Mouse (Mus musculus) bone marrow macrophage, adult 2 months (primary cell): Measurements from ENCODE around the gene Rbm6.

ENCODE experiments used
- CTCF ChIP-seq: IDR thresholded peaks from 2 replicates; pipeline ENCODE4 v1.5.1; 2012; ENCODE audit warnings: low read depth, mild to moderate bottlenecking, low read length, moderate library complexity
- POLR2A ChIP-seq: IDR thresholded peaks from 2 replicates; pipeline ENCODE4 v1.6.1; 2012; ENCODE audit warnings: mild to moderate bottlenecking, low read depth, low read length, borderline replicate concordance

GRCm38 (mm10) chr9:107858343-107858742 lies 14.7 kb downstream of the Rbm6 start:
- TF ChIP-seq POLR2A (no peak), CTCF (no peak)
